Mouse (Mus musculus) liver, embryonic 14.5 days (tissue): ENCODE data around the gene Senp1. TPM values are rescaled to one million over a fixed set of nuclear protein-coding genes. Genes with fewer than 3 reads are reported as not detected.

Experiments
- ATAC-seq: fragments of 200-750 bp; cut with Nextera tagmentation; 2 replicates; pipeline ENCODE4 v1.8.0; 2017; ENCODE audit warnings: moderate number of reproducible peaks, mild to moderate bottlenecking, moderate library complexity; ENCODE audit not compliant: insufficient read depth
- DNase-seq, 3 experiments: peaks; one replicate each; pipeline ENCODE4 v3.0.0-alpha.2; 2012 to 2013; ENCODE audit warnings: low read depth in 3 of 3, low spot score in 3 of 3
- H3K27ac ChIP-seq: fragments of 300-500 bp; sonication (generic); 2 replicates; pipeline ENCODE4 v1.5.1; 2014; ENCODE audit warnings: moderate library complexity, mild to moderate bottlenecking, control low read depth, inconsistent platforms
- H3K27me3 ChIP-seq: fragments of 300-500 bp; sonication (generic); 2 replicates; pipeline ENCODE4 v1.6.1; 2014; ENCODE audit warnings: mild to moderate bottlenecking, low read length, moderate library complexity; ENCODE audit not compliant: control insufficient read depth, insufficient read depth
- H3K36me3 ChIP-seq: fragments of 300-500 bp; sonication (generic); replicated peaks from 2 replicates; pipeline ENCODE4 v1.6.1; 2014; ENCODE audit warnings: low read depth; ENCODE audit not compliant: control insufficient read depth, insufficient read depth
- H3K4me1 ChIP-seq, 2 experiments: fragments of 200-500 bp in 1 of 2; fragments of 300-500 bp in 1 of 2; sonication (generic) in 1 of 2; replicated peaks; 2 replicates each; pipeline ENCODE4 v1.6.1; 2012 to 2014; ENCODE audit warnings: antibody characterized with exemption in 1 of 2, inconsistent platforms in 1 of 2, low read length in 1 of 2; ENCODE audit not compliant: control insufficient read depth in 2 of 2, insufficient read depth in 2 of 2
- H3K4me2 ChIP-seq: fragments of 300-500 bp; sonication (generic); 2 replicates; pipeline ENCODE4 v1.6.1; 2014; ENCODE audit warnings: low read depth, mild to moderate bottlenecking, control low read depth, moderate library complexity
- H3K4me3 ChIP-seq, 2 experiments: fragments of 200-500 bp in 1 of 2; fragments of 300-500 bp in 1 of 2; sonication (generic) in 1 of 2; 2 replicates each; pipeline ENCODE4 v1.5.1; 2012 to 2014; ENCODE audit warnings: low read depth in 2 of 2, low read length in 2 of 2, mild to moderate bottlenecking in 2 of 2, control low read depth in 1 of 2, inconsistent platforms in 1 of 2, moderate library complexity in 1 of 2; ENCODE audit not compliant: insufficient read depth in 1 of 2
- H3K9ac ChIP-seq: fragments of 300-500 bp; sonication (generic); replicated peaks from 2 replicates; pipeline ENCODE4 v1.6.1; 2014; ENCODE audit warnings: mild to moderate bottlenecking, control low read depth, moderate library complexity
- H3K9me3 ChIP-seq: fragments of 300-500 bp; sonication (generic); 2 replicates; pipeline ENCODE4 v1.6.1; 2016; ENCODE audit warnings: low read length, mixed read lengths; ENCODE audit not compliant: control insufficient read depth
- CTCF ChIP-seq: IDR thresholded peaks from 2 replicates; pipeline ENCODE4 v1.5.1; 2016; ENCODE audit warnings: antibody characterized with exemption, low read depth, control low read depth
- EP300 ChIP-seq: IDR thresholded peaks from 2 replicates; pipeline ENCODE4 v1.6.1; 2016; ENCODE audit warnings: antibody characterized with exemption, low read depth
- WGBS: fragments of 180-500 bp; shearing (Covaris S2); extraction: QIAGEN DNeasy Blood & Tissue Kit; methylation state at CpG from one replicate; pipeline ENCODE4 v1.1.7; 2014; ENCODE audit not compliant: insufficient replicate concordance; 5-methylcytosine and 5-hydroxymethylcytosine counted together
- polyA plus RNA-seq, 2 experiments: library from polyadenylated mRNA; depleted of rRNA in 1 of 2; stranded (reverse) in 1 of 2; unstranded in 1 of 2; fragments of >200 nt; fragmentation: Nextera tagmentation in 1 of 2; extraction: Ambion mirVana in 1 of 2; gene quantifications; 2 replicates each; pipeline versions ENCODE4 v1.2.1 to v1.2.3; 2012 to 2014

Senp1 gene
- polyA plus RNA-seq, 2 experiments, result 10.7 to 15.3 TPM

DNA sequence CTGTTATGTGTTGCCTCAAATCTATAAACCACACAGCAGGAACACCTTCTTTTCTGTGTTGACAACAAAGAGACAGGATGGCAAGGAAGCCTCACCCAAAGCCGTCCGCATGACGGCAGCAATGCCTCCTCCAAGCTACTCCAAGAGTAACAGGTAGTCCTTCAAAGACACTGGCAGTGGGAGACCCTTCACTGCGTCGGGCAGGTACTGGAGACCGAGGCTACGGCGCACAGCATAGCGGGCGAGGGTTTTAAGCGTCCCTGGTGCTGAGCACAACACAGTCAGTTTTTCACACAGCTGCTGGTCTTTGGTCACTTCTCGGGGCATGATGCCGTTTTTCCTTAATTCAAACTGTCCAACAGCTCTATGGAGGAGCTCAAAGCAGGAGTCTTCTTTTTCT is 42.1 kb upstream of the Senp1 start:
- ATAC-seq, result no peak
- Histone ChIP-seq H3K4me1 (no peaks in the 10 kb centered on the region), H3K27ac (no peak overlapping the region), H3K36me3 (peaks cover 20% of the 10 kb centered on the region), H3K27me3 (no peaks in the 10 kb centered on the region), H3K4me3 (no peak overlapping the region), H3K9ac (no peak overlapping the region), H3K9me3 (no peaks in the 10 kb centered on the region), H3K4me2 (no peak overlapping the region)
- no peak for DNase-seq
- 87% methylated on average over 13 of the region's 13 CpGs for WGBS
- no peak for TF ChIP-seq EP300
- TF ChIP-seq CTCF, result no peak

DNA sequence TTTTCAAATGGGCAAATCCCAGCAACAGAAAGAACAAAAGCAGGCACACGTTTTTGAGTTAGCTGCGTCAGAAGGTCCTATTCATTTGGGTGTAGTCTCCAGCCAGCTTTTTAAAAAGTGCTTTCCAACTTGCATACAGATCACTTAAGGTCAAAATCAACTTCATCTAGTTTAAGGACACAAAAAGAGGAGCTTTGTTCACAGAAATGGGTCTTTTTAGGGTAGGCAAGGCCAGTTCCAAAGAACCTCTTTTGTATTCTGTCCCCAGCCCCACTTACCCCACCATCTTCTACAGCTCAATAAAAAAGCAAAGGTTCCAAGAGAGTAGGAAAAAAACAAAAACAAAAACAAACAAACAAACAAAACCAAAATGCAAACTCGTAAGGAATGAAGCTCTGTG is 41.1 kb upstream of the Senp1 start:
- Histone ChIP-seq H3K36me3 (peaks cover 20% of the 10 kb centered on the region), H3K4me3 (no peak overlapping the region), H3K4me2 (no peak overlapping the region), H3K4me1 (no peaks in the 10 kb centered on the region), H3K9me3 (no peaks in the 10 kb centered on the region), H3K9ac (no peak overlapping the region), H3K27ac (no peak overlapping the region), H3K27me3 (no peaks in the 10 kb centered on the region)
- TF ChIP-seq CTCF (no peak), EP300 (no peak)
- WGBS, result 76% methylated on average over 3 of the region's 3 CpGs
- DNase-seq, result no peak
- no peak for ATAC-seq

DNA sequence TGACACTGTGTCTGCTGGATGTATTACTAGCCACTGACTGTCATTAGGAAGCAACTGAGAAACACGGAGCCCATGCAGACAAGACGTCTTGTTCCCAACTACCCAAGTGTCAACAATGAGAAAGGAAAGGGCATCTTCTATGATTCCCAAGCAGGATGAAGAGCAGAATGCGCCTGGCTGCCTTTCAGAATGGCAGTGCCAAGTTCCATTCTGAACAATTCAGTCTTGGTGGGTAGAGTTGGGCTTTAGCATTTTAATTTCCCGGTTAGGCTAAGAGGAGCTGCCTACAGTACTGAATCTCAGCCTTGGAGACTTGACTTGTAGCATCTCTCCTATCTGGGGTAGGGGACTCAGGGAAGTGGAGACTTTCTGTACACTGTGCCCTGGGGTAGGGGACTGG is 40.5 kb upstream of the Senp1 start:
- Histone ChIP-seq H3K36me3 (peaks cover 20% of the 10 kb centered on the region), H3K27me3 (no peaks in the 10 kb centered on the region), H3K27ac (no peak overlapping the region), H3K4me3 (no peak overlapping the region), H3K9me3 (no peaks in the 10 kb centered on the region), H3K4me1 (no peaks in the 10 kb centered on the region), H3K9ac (no peak overlapping the region), H3K4me2 (no peak overlapping the region)
- TF ChIP-seq EP300 (no peak), CTCF (no peak)
- ATAC-seq (no peak), DNase-seq (no peak)
- 76% methylated on average over 4 of the region's 4 CpGs for WGBS

DNA sequence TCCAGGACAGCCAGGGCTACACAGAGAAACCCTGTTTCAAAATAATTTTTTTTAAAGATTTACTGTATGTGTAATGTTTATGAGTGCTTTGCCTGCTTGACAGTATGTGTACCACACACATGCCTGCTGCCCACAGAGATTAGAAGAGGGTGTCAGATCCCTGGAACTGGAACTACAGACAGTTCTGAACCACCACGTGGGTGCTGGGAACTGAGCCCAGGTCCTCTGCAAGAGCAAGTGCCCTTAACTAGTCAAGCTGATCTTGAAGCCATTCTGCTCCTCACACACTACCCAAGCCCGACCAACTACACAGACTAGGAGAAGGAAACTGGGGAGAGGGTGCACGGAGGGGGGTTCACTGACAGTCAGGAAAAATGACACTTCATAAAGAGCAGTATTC is 39.9 kb upstream of the Senp1 start:
- ATAC-seq, result no peak
- Histone ChIP-seq H3K9ac (no peak overlapping the region), H3K27ac (no peak overlapping the region), H3K4me2 (no peak overlapping the region), H3K36me3 (peaks cover 20% of the 10 kb centered on the region), H3K4me1 (no peaks in the 10 kb centered on the region), H3K27me3 (no peaks in the 10 kb centered on the region), H3K9me3 (no peaks in the 10 kb centered on the region), H3K4me3 (no peak overlapping the region)
- no peak for TF ChIP-seq CTCF
- TF ChIP-seq EP300, result no peak
- 67% methylated on average over 3 of the region's 3 CpGs for WGBS
- no peak for DNase-seq

DNA sequence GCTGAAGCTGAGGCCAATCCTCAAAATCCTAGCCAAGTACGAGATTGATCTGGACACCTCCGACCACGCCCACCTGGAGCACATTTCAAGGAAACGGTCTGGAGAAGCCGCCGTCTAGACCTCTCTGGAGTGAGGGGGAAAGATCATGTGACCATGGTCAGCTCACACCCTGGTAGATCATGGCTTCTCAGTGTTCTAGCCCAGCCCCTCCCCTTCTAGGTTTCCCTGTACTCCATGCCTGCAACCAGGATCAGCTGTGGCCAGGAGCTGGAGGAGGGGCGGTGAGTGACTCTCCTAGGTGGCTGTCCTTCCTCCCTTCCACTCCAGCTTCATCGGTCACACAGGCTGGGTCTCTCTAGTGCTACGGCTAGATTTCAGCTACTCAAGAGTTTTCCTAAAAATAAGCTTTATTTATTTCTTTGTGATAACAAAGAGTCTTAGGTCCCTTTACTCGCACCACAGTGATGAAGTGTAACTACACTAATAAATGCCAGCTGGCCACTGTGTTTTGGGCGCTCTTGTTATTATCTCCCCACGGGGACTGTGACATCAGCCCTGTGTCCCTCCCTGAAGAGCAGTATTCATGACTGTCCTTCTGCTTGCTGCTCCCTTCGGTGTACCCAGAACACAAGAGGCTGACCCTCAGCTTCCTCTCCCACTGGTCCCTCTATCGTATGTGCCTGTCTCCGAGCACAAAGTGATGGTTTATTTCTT is 38.6 kb upstream of the Senp1 start:
- Histone ChIP-seq H3K4me2 (no peak overlapping the region), H3K9me3 (no peaks in the 10 kb centered on the region), H3K4me1 (no peaks in the 10 kb centered on the region), H3K4me3 (no peak overlapping the region), H3K27me3 (no peaks in the 10 kb centered on the region), H3K9ac (no peak overlapping the region), H3K36me3 (peaks cover 20% of the 10 kb centered on the region), H3K27ac (no peak overlapping the region)
- no peak for TF ChIP-seq EP300
- TF ChIP-seq CTCF, result no peak
- WGBS, result 83% methylated on average over 15 of the region's 15 CpGs
- ATAC-seq, result no peak
- no peak for DNase-seq
